Mouse (Mus musculus): ENCODE results near the gene Otx1.

The Otx1 gene

GRCm38 (mm10) chr11:22002783-22003340, at the start of gene Otx1:
TSS of gene Otx1 (minus strand) at chr11:22002897.
- no peak for DNase-seq (ENCODE audit: low spot score in 2 of 2)

GRCm38 (mm10) chr11:22050864-22051263, 48.2 kb upstream of the Otx1 start:
- no peak for DNase-seq (ENCODE audit: low spot score in 2 of 2)

GRCm38 (mm10) chr11:22039854-22040426, 37.2 kb upstream of the Otx1 start:
- no peak for DNase-seq (ENCODE audit: low spot score in 2 of 2)

GRCm38 (mm10) chr11:22034564-22035105, 31.9 kb upstream of the Otx1 start:
- DNase-seq (ENCODE audit: low spot score in 2 of 2): no peak

GRCm38 (mm10) chr11:22033582-22033981, 30.9 kb upstream of the Otx1 start:
- DNase-seq (ENCODE audit: low spot score in 2 of 2): no peak

GRCm38 (mm10) chr11:22020602-22021001, 17.9 kb upstream of the Otx1 start:
- no peak for DNase-seq (ENCODE audit: low spot score in 2 of 2)

- no peak for DNase-seq (ENCODE audit: low spot score in 2 of 2)
Observed at GRCm38 (mm10) chr11:22017444-22017843, 14.7 kb upstream of the Otx1 start.

- no peak for DNase-seq (ENCODE audit: low spot score in 2 of 2)
Observed at GRCm38 (mm10) chr11:22016341-22016740, 13.6 kb upstream of the Otx1 start.

GRCm38 (mm10) chr11:22008817-22009216, 6.1 kb upstream of the Otx1 start:
- no peak for DNase-seq (ENCODE audit: low spot score in 2 of 2)

- DNase-seq (ENCODE audit: low spot score in 2 of 2): no peak
Observed at GRCm38 (mm10) chr11:22008129-22008596, 5.5 kb upstream of the Otx1 start.

GRCm38 (mm10) chr11:22007781-22008110, 5.0 kb upstream of the Otx1 start:
- DNase-seq (ENCODE audit: low spot score in 2 of 2): no peak

- no peak for DNase-seq (ENCODE audit: low spot score in 2 of 2)
Observed at GRCm38 (mm10) chr11:22007088-22007780, 4.5 kb upstream of the Otx1 start.

GRCm38 (mm10) chr11:22006471-22007087, 3.9 kb upstream of the Otx1 start:
- DNase-seq (ENCODE audit: low spot score in 2 of 2): no peak

- DNase-seq (ENCODE audit: low spot score in 2 of 2): no peak
Observed at GRCm38 (mm10) chr11:22005281-22005870, 2.7 kb upstream of the Otx1 start.

GRCm38 (mm10) chr11:22004331-22004841, 1.7 kb upstream of the Otx1 start:
- no peak for DNase-seq (ENCODE audit: low spot score in 2 of 2)

- no peak for DNase-seq (ENCODE audit: low spot score in 2 of 2)
Observed at GRCm38 (mm10) chr11:22003341-22003981, 764 bp upstream of the Otx1 start.

GRCm38 (mm10) chr11:22002062-22002782, 475 bp downstream of the Otx1 start:
- DNase-seq (ENCODE audit: low spot score in 2 of 2): no peak

- no peak for DNase-seq (ENCODE audit: low spot score in 2 of 2)
Observed at GRCm38 (mm10) chr11:22001321-22002061, 1.2 kb downstream of the Otx1 start.

- no peak for DNase-seq (ENCODE audit: low spot score in 2 of 2)
Observed at GRCm38 (mm10) chr11:22000316-22001076, 2.2 kb downstream of the Otx1 start.

All from natural killer cell, adult 2 months (primary cell).